Mouse (Mus musculus): ENCODE data around the gene Carmil3. TPM values are rescaled to one million over a fixed set of nuclear protein-coding genes. Genes with fewer than 3 reads are reported as not detected.

The Carmil3 gene
- polyA plus RNA-seq, 2 experiments = 3.6 to 24.8 TPM

- no peaks in the 10 kb centered on the region for H3K4me1 ChIP-seq (ENCODE audit: control insufficient read depth, insufficient read depth, low read length)
- 76% methylated on average over 6 of the region's 6 CpGs for WGBS
- H3K27me3 ChIP-seq (ENCODE audit: control insufficient read depth, insufficient read depth, low read length) = no peaks in the 10 kb centered on the region
- no peak overlapping the region for H3K4me3 ChIP-seq (replicated peaks; ENCODE audit: low read length)
- ATAC-seq (ENCODE audit: low FRiP score, low read depth) (no peak), DNase-seq (ENCODE audit: low spot score) (no peak)
- TF ChIP-seq POLR2A (IDR thresholded peaks at IDR 0.05; ENCODE audit: borderline replicate concordance, extremely low read depth, insufficient read depth, insufficient read length) = no peak
- H3K9me3 ChIP-seq (ENCODE audit: control insufficient read depth, low read length) = no peaks in the 10 kb centered on the region
- H3K36me3 ChIP-seq (ENCODE audit: control insufficient read depth, insufficient read depth, low read length) = no peaks in the 10 kb centered on the region
- H3K4me2 ChIP-seq (replicated peaks; ENCODE audit: low read depth, low read length, severe bottlenecking) = no peak overlapping the region
- no peak overlapping the region for H3K9ac ChIP-seq (ENCODE audit: low read depth, low read length, severe bottlenecking)
- no peak overlapping the region for H3K27ac ChIP-seq (replicated peaks; ENCODE audit: low read depth, low read length)
Observed at GRCm38 (mm10) chr14:55469821-55470220, 20.6 kb upstream of the Carmil3 start.

DNA sequence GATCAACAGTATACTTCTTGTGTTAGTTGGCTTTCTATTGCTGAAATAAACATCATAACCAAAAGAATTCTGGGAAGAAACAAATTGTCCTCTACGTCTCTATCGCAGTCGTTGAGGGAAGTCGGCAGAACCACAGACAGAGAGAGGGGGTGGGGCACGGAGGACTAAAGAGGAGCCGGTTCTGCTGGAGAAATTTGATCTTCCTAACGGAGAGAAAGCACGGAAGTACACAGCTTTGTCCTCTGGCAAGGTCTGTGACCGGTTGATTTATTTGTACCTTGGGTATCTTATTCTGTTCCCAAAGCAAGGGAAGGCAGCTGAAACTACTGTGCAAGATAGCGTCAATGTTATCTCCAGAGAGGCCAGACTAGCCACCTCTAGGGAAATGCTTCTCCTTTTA lies 19.6 kb upstream of the Carmil3 start:
- Histone ChIP-seq H3K27me3 (ENCODE audit: control insufficient read depth, insufficient read depth, low read length) (no peaks in the 10 kb centered on the region), H3K36me3 (ENCODE audit: control insufficient read depth, insufficient read depth, low read length) (no peaks in the 10 kb centered on the region), H3K27ac (replicated peaks; ENCODE audit: low read depth, low read length) (no peak overlapping the region), H3K4me2 (replicated peaks; ENCODE audit: low read depth, low read length, severe bottlenecking) (no peak overlapping the region), H3K4me1 (ENCODE audit: control insufficient read depth, insufficient read depth, low read length) (no peaks in the 10 kb centered on the region), H3K9ac (ENCODE audit: low read depth, low read length, severe bottlenecking) (no peak overlapping the region), H3K4me3 (replicated peaks; ENCODE audit: low read length) (no peak overlapping the region), H3K9me3 (ENCODE audit: control insufficient read depth, low read length) (no peaks in the 10 kb centered on the region)
- DNase-seq (ENCODE audit: low spot score) = peak; percentile 47
- TF ChIP-seq POLR2A (IDR thresholded peaks at IDR 0.05; ENCODE audit: borderline replicate concordance, extremely low read depth, insufficient read depth, insufficient read length) = no peak
- no peak for ATAC-seq (ENCODE audit: low FRiP score, low read depth)
- WGBS = 9% methylated on average over 10 of the region's 10 CpGs

DNA sequence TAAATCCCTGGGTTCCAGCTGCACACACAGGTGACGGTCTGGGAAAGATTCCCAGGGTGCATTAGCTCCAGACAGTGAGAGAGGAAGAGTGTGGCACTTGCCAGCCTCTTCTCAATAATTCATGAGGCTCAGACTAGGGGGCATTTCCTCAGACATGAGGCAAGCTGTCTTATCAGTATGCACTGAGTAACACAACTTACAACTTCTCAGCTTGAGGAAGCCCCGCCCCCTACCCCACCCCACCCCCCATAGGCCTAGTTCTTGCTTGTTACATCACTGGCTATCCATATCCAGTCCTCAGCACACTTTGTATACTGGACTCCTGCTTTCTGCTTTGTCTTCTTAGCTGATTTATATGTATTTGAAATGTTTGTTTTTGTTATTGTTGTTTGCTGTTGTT lies 14.8 kb upstream of the Carmil3 start:
- no peak overlapping the region for H3K4me2 ChIP-seq (replicated peaks; ENCODE audit: low read depth, low read length, severe bottlenecking)
- TF ChIP-seq POLR2A (IDR thresholded peaks at IDR 0.05; ENCODE audit: borderline replicate concordance, extremely low read depth, insufficient read depth, insufficient read length) = no peak
- no peak overlapping the region for H3K4me3 ChIP-seq (replicated peaks; ENCODE audit: low read length)
- H3K9ac ChIP-seq (ENCODE audit: low read depth, low read length, severe bottlenecking) = no peak overlapping the region
- H3K27me3 ChIP-seq (ENCODE audit: control insufficient read depth, insufficient read depth, low read length) = no peaks in the 10 kb centered on the region
- H3K4me1 ChIP-seq (ENCODE audit: control insufficient read depth, insufficient read depth, low read length) = no peaks in the 10 kb centered on the region
- no peak overlapping the region for H3K27ac ChIP-seq (replicated peaks; ENCODE audit: low read depth, low read length)
- H3K9me3 ChIP-seq (ENCODE audit: control insufficient read depth, low read length) = no peaks in the 10 kb centered on the region
- WGBS = 50% methylated on average over 2 of the region's 2 CpGs
- DNase-seq (ENCODE audit: low spot score) (no peak), ATAC-seq (ENCODE audit: low FRiP score, low read depth) (no peak)
- no peaks in the 10 kb centered on the region for H3K36me3 ChIP-seq (ENCODE audit: control insufficient read depth, insufficient read depth, low read length)

- H3K27me3 ChIP-seq (ENCODE audit: control insufficient read depth, insufficient read depth, low read length) = no peaks in the 10 kb centered on the region
- H3K9me3 ChIP-seq (ENCODE audit: control insufficient read depth, low read length) = no peaks in the 10 kb centered on the region
- H3K9ac ChIP-seq (ENCODE audit: low read depth, low read length, severe bottlenecking) = no peak overlapping the region
- no peaks in the 10 kb centered on the region for H3K4me1 ChIP-seq (ENCODE audit: control insufficient read depth, insufficient read depth, low read length)
- TF ChIP-seq POLR2A (IDR thresholded peaks at IDR 0.05; ENCODE audit: borderline replicate concordance, extremely low read depth, insufficient read depth, insufficient read length) = no peak
- H3K27ac ChIP-seq (replicated peaks; ENCODE audit: low read depth, low read length) = no peak overlapping the region
- 100% methylated on average over 1 of the region's 1 CpGs for WGBS
- ATAC-seq (ENCODE audit: low FRiP score, low read depth) (no peak), DNase-seq (ENCODE audit: low spot score) (no peak)
- no peak overlapping the region for H3K4me2 ChIP-seq (replicated peaks; ENCODE audit: low read depth, low read length, severe bottlenecking)
- no peaks in the 10 kb centered on the region for H3K36me3 ChIP-seq (ENCODE audit: control insufficient read depth, insufficient read depth, low read length)
- no peak overlapping the region for H3K4me3 ChIP-seq (replicated peaks; ENCODE audit: low read length)
Observed at GRCm38 (mm10) chr14:55477421-55477820, 13.0 kb upstream of the Carmil3 start.

GRCm38 (mm10) chr14:55477829-55478228 lies 12.6 kb upstream of the Carmil3 start:
- Histone ChIP-seq H3K9ac (ENCODE audit: low read depth, low read length, severe bottlenecking) (no peak overlapping the region), H3K9me3 (ENCODE audit: control insufficient read depth, low read length) (no peaks in the 10 kb centered on the region), H3K4me1 (ENCODE audit: control insufficient read depth, insufficient read depth, low read length) (no peaks in the 10 kb centered on the region), H3K4me3 (replicated peaks; ENCODE audit: low read length) (no peak overlapping the region), H3K27me3 (ENCODE audit: control insufficient read depth, insufficient read depth, low read length) (no peaks in the 10 kb centered on the region), H3K36me3 (ENCODE audit: control insufficient read depth, insufficient read depth, low read length) (no peaks in the 10 kb centered on the region), H3K27ac (replicated peaks; ENCODE audit: low read depth, low read length) (no peak overlapping the region), H3K4me2 (replicated peaks; ENCODE audit: low read depth, low read length, severe bottlenecking) (peak overlapping the region; percentile 56; the same call in 1 of the 2 replicates)
- ATAC-seq (ENCODE audit: low FRiP score, low read depth) (no peak), DNase-seq (ENCODE audit: low spot score) (no peak)
- TF ChIP-seq POLR2A (IDR thresholded peaks at IDR 0.05; ENCODE audit: borderline replicate concordance, extremely low read depth, insufficient read depth, insufficient read length) = no peak
- WGBS = 92% methylated on average over 5 of the region's 5 CpGs
